Mouse (Mus musculus) adrenal gland, postnatal 10 days (tissue): ENCODE measurements around the gene Olfr948. TPM values are rescaled to one million over a fixed set of nuclear protein-coding genes. Genes with fewer than 3 reads are reported as not detected.

Experiments
- DNase-seq: peaks from one replicate; pipeline ENCODE4 v3.0.0; 2021; ENCODE audit warnings: mixed read lengths
- long read RNA-seq, 2 experiments: library from polyadenylated mRNA; stranded (forward); transcript quantifications; one replicate each; pipeline ENCODE4 v2.0.0; 2021
- total RNA-seq, 2 experiments: library from RNA; stranded (reverse); gene quantifications; 2 replicates each; pipeline ENCODE4 v1.2.3; 2021

Gene Olfr948
- not detected for total RNA-seq
- long read RNA-seq, experiment 1: 0 reads
- long read RNA-seq, experiment 2: 0 reads

DNA sequence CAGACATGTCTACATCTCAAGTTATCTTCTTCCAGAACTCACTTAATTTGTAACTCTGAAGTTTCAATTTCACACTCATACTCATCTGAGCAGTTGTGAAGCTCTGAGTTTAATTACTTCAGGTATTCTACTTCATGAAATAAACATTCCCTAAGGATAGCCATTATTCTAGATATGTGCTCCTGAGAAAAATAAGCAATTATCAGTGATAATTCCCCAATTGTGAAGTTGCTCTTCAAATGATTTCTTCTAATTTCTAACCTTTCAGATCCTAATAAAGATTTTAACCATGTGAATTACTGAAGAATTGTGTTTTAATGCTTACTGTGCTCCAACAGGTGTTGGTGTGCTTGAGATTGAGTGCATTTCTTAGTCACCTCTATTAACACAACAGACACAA is at the start of gene Olfr948:
Olfr948 (minus strand) TSS at position 101 of the 400 bp plus-strand sequence.
- no peak for DNase-seq

- DNase-seq: no peak
Observed at GRCm38 (mm10) chr9:39287136-39287535, 38.7 kb downstream of the Olfr948 start.

DNA sequence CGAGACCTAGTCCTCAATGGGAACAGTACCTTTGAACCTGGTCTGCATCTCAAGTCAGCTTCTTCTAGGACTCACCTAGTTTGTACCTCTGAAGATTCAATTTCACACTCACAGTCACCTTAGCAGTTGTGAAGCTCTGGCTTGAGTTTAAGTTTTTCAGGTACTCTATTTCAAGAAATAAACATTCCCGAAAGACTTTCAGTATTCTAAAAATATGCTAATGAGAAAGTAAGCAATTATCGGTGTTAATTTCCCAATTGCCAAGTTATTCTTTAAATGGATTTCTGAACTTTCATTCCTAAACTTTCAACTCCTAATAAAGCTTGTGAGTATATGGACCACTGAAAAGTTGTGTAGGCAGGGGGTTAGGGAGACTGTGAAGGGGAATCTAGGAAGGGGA is 49.1 kb downstream of the Olfr948 start, which contains the start of gene Olfr945:
Olfr945 (minus strand) TSS at position 101 of the 400 bp plus-strand sequence.
- no peak for DNase-seq

Other genes starting within 250 kb of the Olfr948 start
- gene Olfr938, start 247.2 kb downstream of the Olfr948 start, total RNA-seq: not detected
- not detected for gene Olfr27, start 197.9 kb downstream of the Olfr948 start, total RNA-seq
- gene Olfr943, start 159.7 kb downstream of the Olfr948 start, total RNA-seq: not detected
- gene Olfr944, start 124.1 kb downstream of the Olfr948 start, total RNA-seq: not detected
- not detected for gene Olfr1537, start 76.1 kb downstream of the Olfr948 start, total RNA-seq
- not detected for gene Olfr945, start 49.2 kb downstream of the Olfr948 start, total RNA-seq
- not detected for gene Olfr951, start 61.4 kb upstream of the Olfr948 start, total RNA-seq
- gene Olfr952, start 101.1 kb upstream of the Olfr948 start, total RNA-seq: not detected
- gene Olfr954, start 130.7 kb upstream of the Olfr948 start, total RNA-seq: not detected
- gene Olfr955, start 145.9 kb upstream of the Olfr948 start, total RNA-seq: not detected
- gene Olfr44, start 167.9 kb upstream of the Olfr948 start, total RNA-seq: not detected
- gene Olfr957, start 189.8 kb upstream of the Olfr948 start, total RNA-seq: not detected
- not detected for gene Olfr958, start 228.0 kb upstream of the Olfr948 start, total RNA-seq
- not detected for gene Olfr959, start 249.5 kb upstream of the Olfr948 start, total RNA-seq